Mouse (Mus musculus) kidney, embryonic 14.5 days (tissue): Measurements from ENCODE around the gene Gm3448. TPM values are rescaled to one million over a fixed set of nuclear protein-coding genes. Genes with fewer than 3 reads are reported as not detected.

Experiments
- ATAC-seq: fragments of 200-750 bp; cut with Nextera tagmentation; 2 replicates; pipeline ENCODE4 v1.8.0; 2017; ENCODE audit warnings: moderate number of reproducible peaks, mild to moderate bottlenecking, moderate TSS enrichment, moderate library complexity; ENCODE audit not compliant: low FRiP score, low TSS enrichment
- H3K27ac ChIP-seq: fragments of 300-500 bp; sonication (generic); 2 replicates; pipeline ENCODE4 v1.5.1; 2014; ENCODE audit warnings: low read depth, mild to moderate bottlenecking, low read length, moderate library complexity, mixed read lengths
- H3K27me3 ChIP-seq: fragments of 300-500 bp; sonication (generic); 2 replicates; pipeline ENCODE4 v1.6.1; 2014; ENCODE audit warnings: mild to moderate bottlenecking, low read length; ENCODE audit not compliant: control insufficient read depth, insufficient read depth
- H3K36me3 ChIP-seq: fragments of 300-500 bp; sonication (generic); 2 replicates; pipeline ENCODE4 v1.6.1; 2014; ENCODE audit warnings: low read length, mixed read lengths; ENCODE audit not compliant: control insufficient read depth, insufficient read depth
- H3K4me1 ChIP-seq: fragments of 300-500 bp; sonication (generic); 2 replicates; pipeline ENCODE4 v1.6.1; 2014; ENCODE audit warnings: low read length, mixed read lengths; ENCODE audit not compliant: control insufficient read depth, insufficient read depth
- H3K4me2 ChIP-seq: fragments of 300-500 bp; sonication (generic); replicated peaks from 2 replicates; pipeline ENCODE4 v1.6.1; 2014; ENCODE audit warnings: low read depth, mild to moderate bottlenecking, low read length
- H3K4me3 ChIP-seq: fragments of 300-500 bp; sonication (generic); 2 replicates; pipeline ENCODE4 v1.5.1; 2014; ENCODE audit warnings: mild to moderate bottlenecking, low read length
- H3K9ac ChIP-seq: fragments of 300-500 bp; sonication (generic); 2 replicates; pipeline ENCODE4 v1.6.1; 2014; ENCODE audit warnings: low read depth, mild to moderate bottlenecking, low read length, moderate library complexity
- H3K9me3 ChIP-seq: fragments of 300-500 bp; sonication (generic); 2 replicates; pipeline ENCODE4 v1.6.1; 2016; ENCODE audit warnings: low read length; ENCODE audit not compliant: control insufficient read depth
- WGBS: fragments of 180-500 bp; shearing (Covaris S2); extraction: QIAGEN DNeasy Blood & Tissue Kit; methylation state at CpG from one replicate; pipeline ENCODE4 v1.1.7; 2014; 5-methylcytosine and 5-hydroxymethylcytosine counted together
- polyA plus RNA-seq: library from polyadenylated mRNA; unstranded; fragments of >200 nt; fragmentation: Nextera tagmentation; extraction: Ambion mirVana; gene quantifications from 2 replicates; pipeline ENCODE4 v1.2.1, GENCODE M21; 2014

The Gm3448 gene
- polyA plus RNA-seq, 1 experiment from 2014 or later = 4.0 TPM

DNA sequence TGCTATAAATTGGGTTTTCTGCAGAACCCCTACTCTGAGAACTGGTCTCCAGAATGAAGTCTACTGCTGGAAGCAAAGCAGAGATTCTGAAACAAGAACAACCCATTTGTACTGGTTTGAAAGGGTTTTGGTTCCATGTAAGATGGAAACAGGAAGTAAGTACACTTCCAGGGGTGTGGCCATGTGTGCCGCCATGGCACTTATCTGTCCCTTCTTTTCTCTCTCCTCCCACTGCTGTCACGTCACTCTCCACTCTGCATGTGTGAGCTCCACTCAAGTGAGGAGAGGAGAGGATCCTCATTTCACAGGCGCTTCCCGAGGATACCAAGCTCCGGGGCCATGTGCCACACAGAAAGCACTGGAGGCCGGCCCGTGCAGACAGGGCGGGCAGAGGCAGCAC is 87.9 kb downstream of the Gm3448 start:
- ATAC-seq = no peak
- Histone ChIP-seq H3K27me3 (no peaks in the 10 kb centered on the region), H3K4me2 (no peak overlapping the region), H3K9me3 (no peaks in the 10 kb centered on the region), H3K9ac (no peak overlapping the region), H3K27ac (no peak overlapping the region), H3K36me3 (peaks cover 60% of the 10 kb centered on the region), H3K4me3 (no peak overlapping the region), H3K4me1 (no peaks in the 10 kb centered on the region)
- 84% methylated on average over 8 of the region's 8 CpGs for WGBS

DNA sequence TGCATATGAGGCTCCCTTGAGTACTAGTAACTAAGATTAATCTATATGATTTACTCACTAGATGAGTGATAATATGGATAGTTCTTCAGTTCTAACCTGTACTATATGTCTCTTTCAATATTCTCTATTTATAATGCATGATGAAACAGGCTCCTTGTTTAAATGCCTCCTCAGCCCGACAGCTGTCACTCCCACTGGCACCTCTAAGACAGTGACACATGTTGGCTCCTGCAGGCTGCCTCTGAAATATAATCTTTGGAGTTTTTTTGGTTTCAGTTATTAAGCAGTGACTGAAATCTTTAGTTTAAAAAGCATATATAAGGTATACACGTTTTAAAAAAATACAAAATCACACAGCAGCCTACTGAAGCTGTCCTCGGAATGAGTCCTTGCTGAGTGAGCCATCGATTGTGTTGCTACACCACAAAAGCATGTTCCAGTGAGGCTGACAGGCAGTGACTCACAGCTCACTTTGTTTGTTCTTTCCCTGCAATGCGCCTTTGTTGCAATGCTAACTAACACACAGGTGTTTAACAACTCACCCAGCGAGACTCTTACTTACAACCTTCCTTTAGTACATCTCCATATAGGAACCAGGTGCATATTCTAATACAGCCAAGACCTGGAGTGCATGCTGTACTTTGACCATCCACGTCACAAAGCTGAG is 92.0 kb downstream of the Gm3448 start:
- 87% methylated on average over 7 of the region's 7 CpGs for WGBS
- peaks cover 83% of the 10 kb centered on the region for H3K36me3 ChIP-seq
- H3K4me2 ChIP-seq = no peak overlapping the region
- no peaks in the 10 kb centered on the region for H3K27me3 ChIP-seq
- H3K4me1 ChIP-seq = peaks cover 4% of the 10 kb centered on the region; the same call in 1 of the 2 replicates
- H3K27ac ChIP-seq = no peak overlapping the region
- H3K9me3 ChIP-seq = no peaks in the 10 kb centered on the region
- H3K4me3 ChIP-seq = no peak overlapping the region
- no peak overlapping the region for H3K9ac ChIP-seq
- ATAC-seq = no peak

Other genes with a start within 250 kb of the Gm3448 start
- 6.7 and 8.3 TPM in 2 replicates for gene Wdr27, start 98.4 kb downstream of the Gm3448 start, polyA plus RNA-seq
- 23.3 and 31.2 TPM in 2 replicates for gene 1600012H06Rik, start 98.4 kb downstream of the Gm3448 start, polyA plus RNA-seq
- gene Phf10, start 80.3 kb downstream of the Gm3448 start, polyA plus RNA-seq = 37.4 and 44.2 TPM in 2 replicates
- gene 9030025P20Rik, start 63.1 kb downstream of the Gm3448 start, polyA plus RNA-seq = 8.0 and 12.7 TPM in 2 replicates
- gene Gm3417, start 62.7 kb downstream of the Gm3448 start, polyA plus RNA-seq = 1.1 TPM in 1 of 2 replicates, not detected in the other
- gene Gm3435, start 31.4 kb downstream of the Gm3448 start, polyA plus RNA-seq = 5.2 and 8.2 TPM in 2 replicates
- gene Ermard, start 329 bp downstream of the Gm3448 start, polyA plus RNA-seq = 70.0 and 96.9 TPM in 2 replicates
- not detected in 2 replicates for gene Tcte3, start within 50 bp of the Gm3448 start, polyA plus RNA-seq